Mouse (Mus musculus): ENCODE results near the gene Nfkb2. TPM values are rescaled to one million over a fixed set of nuclear protein-coding genes. Genes with fewer than 3 reads are reported as not detected.

The Nfkb2 gene
- polyA plus RNA-seq, 1 experiment from 2014 or later = 5.4 TPM

DNA sequence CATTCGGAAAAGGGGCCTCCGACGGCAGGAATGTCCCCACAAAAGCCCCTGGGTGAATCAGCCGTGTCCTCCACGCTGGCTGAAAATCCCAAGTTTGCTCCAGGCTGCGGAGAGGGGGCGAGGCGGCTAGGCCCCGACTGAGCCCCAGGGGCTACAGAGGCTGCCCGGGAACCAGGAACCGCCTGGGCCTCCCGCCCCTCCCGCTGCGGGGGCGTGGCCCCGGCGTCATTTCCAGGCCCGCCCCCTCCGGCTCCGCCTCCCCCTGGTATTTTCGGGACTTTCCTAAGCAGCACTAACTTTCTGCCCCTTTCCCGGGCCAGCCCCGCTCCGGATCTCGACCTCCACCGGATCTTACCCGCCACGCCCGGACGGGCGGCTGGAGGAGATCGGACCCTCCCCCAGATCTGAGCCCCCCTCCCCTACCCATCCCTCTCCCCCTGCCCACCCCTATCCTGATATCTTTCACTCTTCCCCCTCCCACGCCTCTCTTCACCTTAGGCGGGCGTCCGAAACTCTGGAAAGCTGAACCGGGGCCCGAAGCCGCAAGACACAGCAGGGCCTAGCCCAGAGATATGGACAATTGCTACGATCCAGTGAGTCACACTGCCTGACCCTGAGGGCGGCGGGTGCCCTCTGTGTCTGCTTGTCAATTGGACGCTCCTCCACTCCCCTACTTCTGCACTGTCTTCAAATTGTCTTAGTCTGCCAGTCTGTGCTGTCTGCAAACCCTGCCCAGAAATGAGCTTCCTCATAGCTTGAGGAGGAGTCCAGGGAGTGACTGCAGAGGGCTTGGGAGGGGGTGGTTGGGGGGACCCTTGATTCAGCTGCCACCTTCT, 1.5 kb downstream of the Nfkb2 start:
- DNase-seq (ENCODE audit: low spot score) = peak; percentile 92

GRCm38 (mm10) chr19:46306268-46306610, 2.1 kb downstream of the Nfkb2 start:
- H3K4me3 ChIP-seq (ENCODE audit: low read depth, low read length) = peak overlapping the region; percentile 60
- ATAC-seq (replicated peaks; ENCODE audit: insufficient number of reproducible peaks, low FRiP score, low TSS enrichment, low read depth) (no peak), DNase-seq (ENCODE audit: low spot score) (no peak)
- no peaks in the 10 kb centered on the region; the same call in 1 of the 2 replicates for H3K36me3 ChIP-seq (replicated peaks; ENCODE audit: control insufficient read depth, insufficient read depth, low read depth, low read length)
- H3K9ac ChIP-seq (replicated peaks; ENCODE audit: low read length) = peak overlapping the region; percentile 67; the same call in 1 of the 2 replicates
- H3K9me3 ChIP-seq (replicated peaks; ENCODE audit: control insufficient read depth, low read length) = no peaks in the 10 kb centered on the region
- H3K4me1 ChIP-seq (ENCODE audit: control insufficient read depth, insufficient read depth, low read length) = peaks cover 4% of the 10 kb centered on the region
- no peak overlapping the region for H3K27ac ChIP-seq (replicated peaks; ENCODE audit: low read depth, low read length)
- 58% methylated on average over 5 of the region's 5 CpGs for WGBS
- peaks cover 9% of the 10 kb centered on the region for H3K27me3 ChIP-seq (ENCODE audit: control insufficient read depth, insufficient read depth, low read length)
- peak overlapping the region; percentile 96 for H3K4me2 ChIP-seq (ENCODE audit: low read depth, low read length)

More for the DNA sequence above, 1.5 kb downstream of the Nfkb2 start:
- H3K4me3 ChIP-seq (ENCODE audit: low read depth, low read length) = peak overlapping the region; percentile 60
- peaks cover 9% of the 10 kb centered on the region for H3K27me3 ChIP-seq (ENCODE audit: control insufficient read depth, insufficient read depth, low read length)
- H3K4me1 ChIP-seq (ENCODE audit: control insufficient read depth, insufficient read depth, low read length) = peaks cover 4% of the 10 kb centered on the region
- peak overlapping the region; percentile 96 for H3K4me2 ChIP-seq (ENCODE audit: low read depth, low read length)
- H3K9me3 ChIP-seq (replicated peaks; ENCODE audit: control insufficient read depth, low read length) = no peaks in the 10 kb centered on the region
- no peaks in the 10 kb centered on the region; the same call in 1 of the 2 replicates for H3K36me3 ChIP-seq (replicated peaks; ENCODE audit: control insufficient read depth, insufficient read depth, low read depth, low read length)
- 0% methylated on average over 42 of the region's 43 CpGs for WGBS
- H3K9ac ChIP-seq (replicated peaks; ENCODE audit: low read length) = peak overlapping the region; percentile 67
- ATAC-seq (replicated peaks; ENCODE audit: insufficient number of reproducible peaks, low FRiP score, low TSS enrichment, low read depth) = peak; percentile 48; the same call in 1 of the 2 replicates
- H3K27ac ChIP-seq (replicated peaks; ENCODE audit: low read depth, low read length) = no peak overlapping the region

DNA sequence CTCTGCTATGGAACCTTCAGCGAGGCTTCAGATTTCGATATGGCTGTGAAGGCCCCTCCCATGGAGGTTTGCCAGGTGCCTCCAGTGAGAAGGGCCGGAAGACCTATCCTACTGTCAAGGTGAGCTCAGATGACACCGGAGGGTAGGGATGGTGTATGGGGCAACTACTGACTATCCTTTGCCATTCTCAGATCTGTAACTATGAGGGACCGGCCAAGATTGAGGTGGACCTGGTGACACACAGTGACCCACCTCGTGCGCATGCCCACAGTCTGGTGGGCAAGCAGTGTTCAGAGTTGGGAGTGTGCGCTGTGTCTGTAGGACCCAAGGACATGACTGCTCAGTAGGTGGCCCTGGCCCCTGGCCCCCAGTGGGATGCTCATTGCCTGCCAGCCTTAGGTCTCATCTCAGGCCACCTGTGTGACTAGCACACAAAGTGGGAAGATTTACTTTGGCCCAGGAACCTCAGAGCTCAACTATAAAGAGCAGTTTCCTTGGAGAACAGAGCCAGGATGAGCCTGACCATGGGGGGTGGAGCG, 2.7 kb downstream of the Nfkb2 start:
- H3K4me2 ChIP-seq (ENCODE audit: low read depth, low read length) = no peak overlapping the region
- DNase-seq (ENCODE audit: low spot score) = no peak
- 86% methylated on average over 9 of the region's 9 CpGs for WGBS

GRCm38 (mm10) chr19:46307781-46308180, 3.7 kb downstream of the Nfkb2 start:
- Histone ChIP-seq H3K36me3 (replicated peaks; ENCODE audit: control insufficient read depth, insufficient read depth, low read depth, low read length) (no peaks in the 10 kb centered on the region; the same call in 1 of the 2 replicates), H3K4me3 (ENCODE audit: low read depth, low read length) (no peak overlapping the region), H3K4me2 (ENCODE audit: low read depth, low read length) (no peak overlapping the region), H3K9ac (replicated peaks; ENCODE audit: low read length) (no peak overlapping the region), H3K9me3 (replicated peaks; ENCODE audit: control insufficient read depth, low read length) (no peaks in the 10 kb centered on the region), H3K27ac (replicated peaks; ENCODE audit: low read depth, low read length) (no peak overlapping the region), H3K27me3 (ENCODE audit: control insufficient read depth, insufficient read depth, low read length) (peaks cover 9% of the 10 kb centered on the region), H3K4me1 (ENCODE audit: control insufficient read depth, insufficient read depth, low read length) (peaks cover 4% of the 10 kb centered on the region)
- DNase-seq (ENCODE audit: low spot score) (no peak), ATAC-seq (replicated peaks; ENCODE audit: insufficient number of reproducible peaks, low FRiP score, low TSS enrichment, low read depth) (no peak)
- WGBS = 67% methylated on average over 16 of the region's 16 CpGs

More for the DNA sequence above, 2.7 kb downstream of the Nfkb2 start:
- no peaks in the 10 kb centered on the region; the same call in 1 of the 2 replicates for H3K36me3 ChIP-seq (replicated peaks; ENCODE audit: control insufficient read depth, insufficient read depth, low read depth, low read length)
- ATAC-seq (replicated peaks; ENCODE audit: insufficient number of reproducible peaks, low FRiP score, low TSS enrichment, low read depth) = no peak
- H3K9ac ChIP-seq (replicated peaks; ENCODE audit: low read length) = no peak overlapping the region
- H3K27ac ChIP-seq (replicated peaks; ENCODE audit: low read depth, low read length) = no peak overlapping the region
- H3K4me1 ChIP-seq (ENCODE audit: control insufficient read depth, insufficient read depth, low read length) = peaks cover 4% of the 10 kb centered on the region
- H3K27me3 ChIP-seq (ENCODE audit: control insufficient read depth, insufficient read depth, low read length) = peaks cover 9% of the 10 kb centered on the region
- no peak overlapping the region for H3K4me3 ChIP-seq (ENCODE audit: low read depth, low read length)
- no peaks in the 10 kb centered on the region for H3K9me3 ChIP-seq (replicated peaks; ENCODE audit: control insufficient read depth, low read length)

DNA sequence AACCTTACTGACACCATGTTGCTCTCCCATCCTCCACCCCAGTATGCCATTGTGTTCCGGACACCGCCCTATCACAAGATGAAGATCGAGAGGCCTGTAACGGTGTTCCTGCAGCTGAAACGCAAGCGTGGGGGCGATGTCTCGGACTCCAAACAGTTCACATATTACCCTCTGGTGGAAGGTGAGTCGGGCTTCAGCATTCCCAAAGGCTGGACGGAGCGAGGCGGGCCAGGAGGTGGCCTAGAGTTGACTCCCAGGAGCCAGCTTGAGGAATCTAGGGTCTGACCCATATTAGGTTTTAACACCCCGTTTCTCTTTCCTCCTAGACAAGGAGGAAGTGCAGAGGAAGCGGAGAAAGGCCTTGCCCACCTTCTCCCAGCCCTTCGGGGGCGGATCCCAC, 4.2 kb downstream of the Nfkb2 start:
- peaks cover 12% of the 10 kb centered on the region for H3K27me3 ChIP-seq (ENCODE audit: control insufficient read depth, insufficient read depth, low read length)
- no peak overlapping the region for H3K27ac ChIP-seq (replicated peaks; ENCODE audit: low read depth, low read length)
- WGBS = 52% methylated on average over 16 of the region's 16 CpGs
- no peak for DNase-seq (ENCODE audit: low spot score)
- ATAC-seq (replicated peaks; ENCODE audit: insufficient number of reproducible peaks, low FRiP score, low TSS enrichment, low read depth) = no peak
- no peaks in the 10 kb centered on the region; the same call in 1 of the 2 replicates for H3K36me3 ChIP-seq (replicated peaks; ENCODE audit: control insufficient read depth, insufficient read depth, low read depth, low read length)
- peaks cover 4% of the 10 kb centered on the region for H3K4me1 ChIP-seq (ENCODE audit: control insufficient read depth, insufficient read depth, low read length)
- no peaks in the 10 kb centered on the region for H3K9me3 ChIP-seq (replicated peaks; ENCODE audit: control insufficient read depth, low read length)
- H3K4me2 ChIP-seq (ENCODE audit: low read depth, low read length) = peak overlapping the region; percentile 83; the same call in 1 of the 2 replicates
- no peak overlapping the region for H3K9ac ChIP-seq (replicated peaks; ENCODE audit: low read length)
- H3K4me3 ChIP-seq (ENCODE audit: low read depth, low read length) = 0 out of 2 replicates have a peak overlapping the region, but pooled peaks have one; percentile 28

- Histone ChIP-seq H3K4me2 (ENCODE audit: low read depth, low read length) (peak overlapping the region; percentile 83), H3K9me3 (replicated peaks; ENCODE audit: control insufficient read depth, low read length) (no peaks in the 10 kb centered on the region), H3K9ac (replicated peaks; ENCODE audit: low read length) (peak overlapping the region; percentile 39), H3K4me1 (ENCODE audit: control insufficient read depth, insufficient read depth, low read length) (peaks cover 4% of the 10 kb centered on the region), H3K27ac (replicated peaks; ENCODE audit: low read depth, low read length) (no peak overlapping the region), H3K4me3 (ENCODE audit: low read depth, low read length) (peak overlapping the region; percentile 28), H3K27me3 (ENCODE audit: control insufficient read depth, insufficient read depth, low read length) (peaks cover 15% of the 10 kb centered on the region), H3K36me3 (replicated peaks; ENCODE audit: control insufficient read depth, insufficient read depth, low read depth, low read length) (no peaks in the 10 kb centered on the region; the same call in 1 of the 2 replicates)
- 0 out of 2 replicates have a peak, but pooled peaks have one; percentile 5 for ATAC-seq (replicated peaks; ENCODE audit: insufficient number of reproducible peaks, low FRiP score, low TSS enrichment, low read depth)
- DNase-seq (ENCODE audit: low spot score) = peak; percentile 93
- 2% methylated on average over 47 of the region's 47 CpGs for WGBS
Observed at GRCm38 (mm10) chr19:46308706-46309435, 4.8 kb downstream of the Nfkb2 start.

- Histone ChIP-seq H3K27me3 (ENCODE audit: control insufficient read depth, insufficient read depth, low read length) (peaks cover 22% of the 10 kb centered on the region), H3K4me1 (ENCODE audit: control insufficient read depth, insufficient read depth, low read length) (peaks cover 4% of the 10 kb centered on the region), H3K27ac (replicated peaks; ENCODE audit: low read depth, low read length) (no peak overlapping the region), H3K36me3 (replicated peaks; ENCODE audit: control insufficient read depth, insufficient read depth, low read depth, low read length) (no peaks in the 10 kb centered on the region; the same call in 1 of the 2 replicates), H3K9me3 (replicated peaks; ENCODE audit: control insufficient read depth, low read length) (no peaks in the 10 kb centered on the region), H3K4me3 (ENCODE audit: low read depth, low read length) (no peak overlapping the region), H3K9ac (replicated peaks; ENCODE audit: low read length) (no peak overlapping the region), H3K4me2 (ENCODE audit: low read depth, low read length) (no peak overlapping the region)
- no peak for ATAC-seq (replicated peaks; ENCODE audit: insufficient number of reproducible peaks, low FRiP score, low TSS enrichment, low read depth)
- WGBS = 82% methylated on average over 21 of the region's 21 CpGs
- no peak for DNase-seq (ENCODE audit: low spot score)
Observed at GRCm38 (mm10) chr19:46309651-46310305, 5.7 kb downstream of the Nfkb2 start.
